Mouse (Mus musculus): ENCODE measurements around the gene 2010300C02Rik. TPM values are rescaled to one million over a fixed set of nuclear protein-coding genes. Genes with fewer than 3 reads are reported as not detected.

The 2010300C02Rik gene
- polyA plus RNA-seq, 1 experiment: 3.7 TPM

GRCm38 (mm10) chr1:37667386-37667785, 52.5 kb downstream of the 2010300C02Rik start:
- no peak for DNase-seq (ENCODE audit: low spot score)

DNA sequence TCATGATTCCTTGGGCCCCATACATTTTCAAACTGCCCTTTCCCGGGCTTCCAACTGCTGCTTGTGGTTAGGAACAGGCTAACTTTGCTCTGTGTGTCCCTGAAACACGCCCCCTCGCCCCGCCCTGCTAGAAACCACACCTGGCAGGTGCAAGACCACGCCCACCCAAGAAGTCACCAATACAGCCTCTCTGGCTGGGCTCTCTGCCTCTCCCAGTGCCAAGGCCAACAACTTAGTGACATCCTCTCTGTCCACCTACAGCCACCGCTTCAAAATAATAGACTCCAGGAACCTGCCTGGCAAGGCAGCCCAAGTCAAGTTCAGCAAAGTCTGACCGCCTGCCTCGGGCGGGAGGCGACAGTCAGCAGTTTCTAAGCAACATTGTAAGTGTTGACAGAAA, 53.3 kb downstream of the 2010300C02Rik start:
- no peak for DNase-seq (ENCODE audit: low spot score)

GRCm38 (mm10) chr1:37665539-37666323, 54.2 kb downstream of the 2010300C02Rik start:
- no peak for DNase-seq (ENCODE audit: low spot score)

DNA sequence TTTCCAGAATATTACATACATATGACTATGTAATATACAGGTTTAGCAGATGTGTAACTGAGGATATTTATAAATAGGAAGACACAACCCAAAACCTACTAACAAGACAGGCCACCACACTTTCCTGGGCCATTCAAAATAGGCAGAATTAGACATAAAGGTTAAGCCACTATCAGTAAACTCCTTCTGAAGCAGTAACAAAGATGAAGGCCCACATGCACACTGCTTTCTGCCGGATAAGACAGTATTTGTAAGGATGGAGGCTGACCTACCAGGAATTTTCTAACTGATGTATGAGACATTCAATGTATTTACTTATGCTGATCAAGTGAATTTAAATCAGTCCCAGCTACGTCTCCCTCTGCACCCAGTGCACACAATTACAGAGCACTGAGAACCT, 55.4 kb downstream of the 2010300C02Rik start:
- no peak for DNase-seq (ENCODE audit: low spot score)

GRCm38 (mm10) chr1:37663606-37664005, 56.3 kb downstream of the 2010300C02Rik start:
- no peak for DNase-seq (ENCODE audit: low spot score)

- no peak for DNase-seq (ENCODE audit: low spot score)
These were observed 63.9 kb downstream of the 2010300C02Rik start for GRCm38 (mm10) chr1:37656017-37656416.

DNA sequence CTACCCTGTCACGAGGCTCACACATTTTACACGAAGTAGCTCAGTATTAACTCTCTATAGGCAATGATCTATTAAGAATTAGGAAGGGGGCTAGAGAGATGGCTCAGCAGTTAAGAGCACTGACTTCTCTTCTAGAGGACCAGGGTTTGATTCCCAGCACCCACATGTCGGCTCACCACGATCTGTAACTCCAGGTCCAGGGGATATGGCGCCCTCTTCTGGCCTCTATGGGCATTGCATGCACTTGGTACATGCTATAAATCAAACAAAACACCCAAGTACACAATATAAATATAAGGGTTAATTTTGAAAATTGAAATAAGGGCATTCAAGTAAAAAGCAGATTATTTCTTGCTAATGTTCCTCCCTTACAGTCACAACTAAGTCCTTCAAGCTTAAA, 65.9 kb downstream of the 2010300C02Rik start:
- no peak for DNase-seq (ENCODE audit: low spot score)

GRCm38 (mm10) chr1:37647066-37647465, 72.8 kb downstream of the 2010300C02Rik start:
- no peak for DNase-seq (ENCODE audit: low spot score)

DNA sequence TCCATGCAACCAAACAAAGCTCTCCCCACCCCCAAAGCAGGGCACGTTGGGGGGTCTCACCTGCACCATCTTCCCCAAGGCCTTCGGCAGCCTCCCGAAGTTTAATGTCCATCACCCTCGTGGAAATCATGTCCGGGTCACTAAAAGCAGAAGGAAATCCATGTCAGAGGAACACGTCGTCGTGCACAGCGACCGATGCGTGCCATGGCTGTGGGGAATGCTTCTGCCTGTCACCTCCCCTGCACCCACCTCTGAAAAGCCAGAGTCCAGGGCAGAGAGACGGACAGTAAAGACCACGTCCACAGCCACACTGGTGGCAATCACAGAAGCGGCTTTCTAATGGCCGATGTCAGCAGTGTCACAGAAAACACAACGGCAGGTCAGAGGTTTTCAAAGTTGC, 75.4 kb downstream of the 2010300C02Rik start:
- DNase-seq (ENCODE audit: low spot score): no peak

- DNase-seq (ENCODE audit: low spot score): no peak
These were observed 76.0 kb downstream of the 2010300C02Rik start for GRCm38 (mm10) chr1:37643794-37644365.

DNA sequence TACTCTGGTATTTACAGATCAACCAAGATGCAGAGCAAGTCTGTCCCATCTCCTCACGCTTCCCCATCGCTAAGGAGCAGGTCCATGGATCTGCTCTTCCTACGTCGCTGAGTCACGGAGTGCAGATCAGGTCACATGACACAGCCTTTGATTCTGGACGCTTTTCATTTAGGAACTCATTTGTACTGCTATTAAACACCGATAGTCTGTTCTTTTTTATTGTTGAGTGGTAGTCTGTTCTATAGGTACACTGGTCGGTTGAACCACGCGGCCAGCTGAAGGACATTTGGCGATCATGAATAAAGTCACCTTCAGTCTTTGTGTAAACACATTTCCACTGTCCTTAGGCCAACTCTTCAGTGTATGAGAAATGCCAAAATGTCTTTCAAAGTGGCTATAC, 78.5 kb downstream of the 2010300C02Rik start:
- DNase-seq (ENCODE audit: low spot score): no peak

- no peak for DNase-seq (ENCODE audit: low spot score)
These were observed 80.8 kb downstream of the 2010300C02Rik start for GRCm38 (mm10) chr1:37639101-37639500.

GRCm38 (mm10) chr1:37638560-37638959, 81.3 kb downstream of the 2010300C02Rik start:
- no peak for DNase-seq (ENCODE audit: low spot score)

- no peak for DNase-seq (ENCODE audit: low spot score)
These were observed 82.3 kb downstream of the 2010300C02Rik start for GRCm38 (mm10) chr1:37637571-37637970.

GRCm38 (mm10) chr1:37636824-37637223, 83.1 kb downstream of the 2010300C02Rik start:
- DNase-seq (ENCODE audit: low spot score): no peak

- DNase-seq (ENCODE audit: low spot score): no peak
These were observed 83.7 kb downstream of the 2010300C02Rik start for GRCm38 (mm10) chr1:37636169-37636568.

DNA sequence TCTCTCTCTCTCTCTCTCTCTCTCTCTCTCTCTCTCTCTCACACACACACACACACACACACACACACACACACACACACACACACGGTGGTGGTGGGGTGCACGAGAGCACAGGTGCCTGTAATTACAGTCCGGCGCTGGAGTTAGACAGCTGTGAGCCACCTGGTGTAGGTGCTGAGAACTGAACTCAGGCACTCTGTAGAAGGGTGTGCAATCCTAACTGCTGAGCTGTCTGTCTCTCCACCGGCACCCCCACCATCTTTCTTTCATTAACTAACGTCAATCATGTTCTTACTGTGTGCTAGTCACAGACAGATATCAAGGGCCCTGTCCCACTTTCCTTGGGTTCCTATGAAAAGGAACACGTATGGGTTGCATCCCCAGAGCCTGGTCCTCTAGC, 84.2 kb downstream of the 2010300C02Rik start:
- DNase-seq (ENCODE audit: low spot score): no peak

- DNase-seq (ENCODE audit: low spot score): no peak
These were observed 85.2 kb downstream of the 2010300C02Rik start for GRCm38 (mm10) chr1:37634658-37635057.

DNA sequence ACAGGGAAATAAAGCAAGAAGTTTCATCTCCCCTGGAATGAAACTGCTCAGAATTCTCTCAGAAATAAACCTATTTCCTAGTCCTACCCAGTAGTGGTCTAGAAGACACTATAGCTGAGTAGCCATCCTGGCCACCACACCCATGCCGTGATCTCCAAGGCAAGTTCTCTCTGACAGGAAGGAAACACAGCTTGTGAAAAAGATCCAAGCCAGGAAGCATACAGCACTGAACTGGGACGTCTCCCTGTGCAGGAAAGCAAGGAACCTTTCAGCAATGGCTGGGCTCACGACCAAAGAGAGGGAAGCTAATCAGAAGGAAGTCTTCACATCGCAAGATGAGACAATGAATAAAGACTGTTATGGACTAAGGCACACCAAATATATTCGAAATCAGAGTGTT, 86.4 kb downstream of the 2010300C02Rik start:
- DNase-seq (ENCODE audit: low spot score): no peak

DNA sequence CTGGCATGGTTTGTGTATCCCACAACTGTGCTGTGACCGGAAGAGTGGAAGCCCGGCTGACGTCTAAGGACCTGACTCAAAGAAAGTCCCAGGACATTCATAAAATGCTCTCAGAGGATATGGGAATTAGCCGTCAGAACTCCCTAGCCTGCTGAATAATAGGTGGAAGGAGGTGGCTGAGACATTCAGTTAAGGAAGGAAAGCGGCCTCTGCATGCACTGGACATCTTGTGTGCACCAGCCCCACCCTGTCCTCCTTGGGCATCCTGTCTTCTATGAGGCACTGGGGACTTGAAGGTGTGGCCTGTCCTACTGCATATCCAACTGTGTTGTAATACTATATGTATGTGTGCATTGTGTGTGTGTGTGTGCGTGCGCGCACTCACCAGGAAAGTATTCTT, 87.5 kb downstream of the 2010300C02Rik start:
- no peak for DNase-seq (ENCODE audit: low spot score)

- DNase-seq (ENCODE audit: low spot score): no peak
These were observed 88.4 kb downstream of the 2010300C02Rik start for GRCm38 (mm10) chr1:37631456-37631855.

- no peak for DNase-seq (ENCODE audit: low spot score)
These were observed 89.3 kb downstream of the 2010300C02Rik start for GRCm38 (mm10) chr1:37630412-37631210.

DNA sequence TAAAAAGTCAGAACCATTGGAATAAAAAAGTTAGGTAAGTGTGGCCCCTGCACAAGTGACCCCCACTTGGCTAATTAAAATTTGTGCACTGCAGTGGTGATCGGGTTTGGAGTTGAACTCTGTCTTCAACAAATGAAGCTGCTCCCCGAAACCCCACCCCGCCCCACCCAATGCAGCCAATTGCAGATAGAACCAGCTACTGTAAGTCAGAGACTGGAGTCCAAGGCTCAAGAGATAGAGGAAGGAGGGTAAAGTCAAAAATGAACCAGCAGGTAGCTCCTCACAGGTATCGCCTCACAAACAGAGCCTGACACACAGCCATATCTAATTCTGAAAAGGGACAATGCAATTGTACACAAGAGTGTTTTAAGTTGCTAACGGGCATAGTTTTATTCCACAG, 90.0 kb downstream of the 2010300C02Rik start:
- no peak for DNase-seq (ENCODE audit: low spot score)
